Mouse (Mus musculus): Measurements from ENCODE around the gene Carmil1. TPM values are rescaled to one million over a fixed set of nuclear protein-coding genes. Genes with fewer than 3 reads are reported as not detected.

Carmil1 gene
- polyA plus RNA-seq, 1 experiment, result 2.6 TPM

DNA sequence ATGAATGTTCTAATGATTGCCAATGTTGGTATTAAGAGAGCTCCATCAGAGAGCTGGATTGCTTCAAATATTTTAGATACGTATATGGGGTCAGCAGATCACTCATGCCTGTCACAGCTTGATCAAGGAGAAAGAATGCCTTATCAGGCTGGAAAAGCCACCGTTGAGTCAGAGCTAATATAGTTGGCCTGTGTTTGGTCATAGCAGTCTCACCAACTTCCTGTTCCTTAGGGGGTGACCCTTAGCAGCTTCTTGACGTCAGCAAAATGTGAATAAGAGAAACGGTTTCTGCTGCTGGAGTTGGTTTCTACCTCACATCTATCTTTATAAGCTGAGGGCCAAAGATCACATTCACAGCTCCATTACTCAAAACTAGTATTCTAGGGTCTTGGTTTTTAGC, 176.6 kb downstream of the Carmil1 start:
- Histone ChIP-seq H3ac (ENCODE audit: control insufficient read depth, insufficient read length) (no peak overlapping the region), H3K79me2 (ENCODE audit: control insufficient read depth, insufficient read depth) (no peaks in the 10 kb centered on the region), H3K4me3 (no peak overlapping the region), H3K4me2 (ENCODE audit: low read depth) (no peak overlapping the region), H3K36me3 (ENCODE audit: control insufficient read depth, insufficient read depth) (no peaks in the 10 kb centered on the region), H3K27me3 (ENCODE audit: control insufficient read depth, insufficient read depth, insufficient read length) (no peaks in the 10 kb centered on the region)
- TF ChIP-seq MAX (IDR thresholded peaks at IDR 0.05; ENCODE audit: low read depth), result no peak
- no peak for TF ChIP-seq TCF12 (IDR thresholded peaks at IDR 0.05; ENCODE audit: insufficient read depth, poor library complexity, severe bottlenecking)
- no peak for TF ChIP-seq TCF3 (IDR thresholded peaks at IDR 0.05; ENCODE audit: insufficient read length, low read depth)
- no peak for TF ChIP-seq REST (IDR thresholded peaks at IDR 0.05; ENCODE audit: insufficient read depth, insufficient read length)
- no peak for TF ChIP-seq MYOD1 (IDR thresholded peaks at IDR 0.05; ENCODE audit: control insufficient read depth in 1 of 3, insufficient read length in 2 of 3, low read depth in 2 of 3)
- no peak for TF ChIP-seq POLR2AphosphoS2 (IDR thresholded peaks at IDR 0.05; ENCODE audit: insufficient read length, low read depth)
- no peak for TF ChIP-seq POLR2A (IDR thresholded peaks at IDR 0.05; ENCODE audit: insufficient read length, low read depth)
- no peak for TF ChIP-seq USF1 (IDR thresholded peaks at IDR 0.05; ENCODE audit: low read depth)
- TF ChIP-seq E2F4 (IDR thresholded peaks at IDR 0.05; ENCODE audit: insufficient read depth), result no peak
- no peak for TF ChIP-seq CEBPB (IDR thresholded peaks at IDR 0.05; ENCODE audit: insufficient read depth, poor library complexity, severe bottlenecking)
- TF ChIP-seq SRF (IDR thresholded peaks at IDR 0.05; ENCODE audit: control insufficient read depth, insufficient read length, low read depth), result no peak
- no peak for TF ChIP-seq MYOG (IDR thresholded peaks at IDR 0.05; ENCODE audit: control insufficient read depth in 1 of 3, insufficient read depth in 1 of 3, insufficient read length in 2 of 3, low read depth in 2 of 3)

DNA sequence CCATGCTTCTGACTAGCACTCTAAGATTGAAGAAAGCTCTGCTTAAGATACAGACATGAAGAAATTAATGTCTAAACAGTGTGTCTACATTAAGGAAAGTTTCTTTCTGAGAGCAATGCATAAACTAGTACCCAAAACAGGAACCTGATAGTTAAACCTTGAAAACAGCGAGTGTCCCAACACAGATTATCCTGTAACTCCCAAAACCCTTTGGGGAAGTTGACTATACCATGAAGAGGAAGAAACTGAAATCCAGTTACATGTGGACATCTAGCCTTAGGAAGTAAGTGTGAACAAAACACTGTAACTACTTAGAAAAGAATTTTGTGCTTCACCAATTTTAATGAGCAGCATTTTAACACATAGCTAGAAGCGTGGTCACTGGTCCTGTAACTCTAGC, 177.4 kb downstream of the Carmil1 start:
- Histone ChIP-seq H3K79me2 (ENCODE audit: control insufficient read depth, insufficient read depth) (no peaks in the 10 kb centered on the region), H3K4me2 (ENCODE audit: low read depth) (no peak overlapping the region), H3K27me3 (ENCODE audit: control insufficient read depth, insufficient read depth, insufficient read length) (no peaks in the 10 kb centered on the region), H3ac (ENCODE audit: control insufficient read depth, insufficient read length) (no peak overlapping the region), H3K36me3 (ENCODE audit: control insufficient read depth, insufficient read depth) (no peaks in the 10 kb centered on the region), H3K4me3 (no peak overlapping the region)
- TF ChIP-seq USF1 (IDR thresholded peaks at IDR 0.05; ENCODE audit: low read depth), result no peak
- no peak for TF ChIP-seq MAX (IDR thresholded peaks at IDR 0.05; ENCODE audit: low read depth)
- no peak for TF ChIP-seq SRF (IDR thresholded peaks at IDR 0.05; ENCODE audit: control insufficient read depth, insufficient read length, low read depth)
- no peak for TF ChIP-seq TCF3 (IDR thresholded peaks at IDR 0.05; ENCODE audit: insufficient read length, low read depth)
- TF ChIP-seq CEBPB (IDR thresholded peaks at IDR 0.05; ENCODE audit: insufficient read depth, poor library complexity, severe bottlenecking), result no peak
- TF ChIP-seq REST (IDR thresholded peaks at IDR 0.05; ENCODE audit: insufficient read depth, insufficient read length), result no peak
- no peak for TF ChIP-seq POLR2A (IDR thresholded peaks at IDR 0.05; ENCODE audit: insufficient read length, low read depth)
- no peak for TF ChIP-seq MYOD1 (IDR thresholded peaks at IDR 0.05; ENCODE audit: control insufficient read depth in 1 of 3, insufficient read length in 2 of 3, low read depth in 2 of 3)
- no peak for TF ChIP-seq TCF12 (IDR thresholded peaks at IDR 0.05; ENCODE audit: insufficient read depth, poor library complexity, severe bottlenecking)
- TF ChIP-seq POLR2AphosphoS2 (IDR thresholded peaks at IDR 0.05; ENCODE audit: insufficient read length, low read depth), result no peak
- TF ChIP-seq E2F4 (IDR thresholded peaks at IDR 0.05; ENCODE audit: insufficient read depth), result no peak

DNA sequence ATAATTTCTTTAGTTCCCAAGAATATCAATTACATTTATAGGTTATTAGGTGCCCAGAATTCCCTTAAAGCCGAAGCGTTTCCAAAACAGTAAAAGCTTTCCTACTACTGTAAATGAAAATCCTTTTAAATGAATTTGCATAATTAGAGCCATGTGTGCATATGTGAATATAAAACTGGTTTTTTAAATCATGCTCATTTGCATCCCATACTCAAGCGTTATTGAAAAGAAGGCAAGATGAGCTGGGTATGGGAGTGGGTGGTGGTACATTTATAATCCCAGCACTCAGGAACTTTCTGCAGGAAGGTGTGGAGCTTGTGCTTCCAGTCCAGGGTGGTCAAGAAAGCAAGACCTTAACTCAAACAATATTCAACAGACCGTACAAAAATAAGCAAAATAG, 178.3 kb downstream of the Carmil1 start:
- Histone ChIP-seq H3ac (ENCODE audit: control insufficient read depth, insufficient read length) (no peak overlapping the region), H3K36me3 (ENCODE audit: control insufficient read depth, insufficient read depth) (no peaks in the 10 kb centered on the region), H3K4me3 (no peak overlapping the region), H3K79me2 (ENCODE audit: control insufficient read depth, insufficient read depth) (no peaks in the 10 kb centered on the region), H3K4me2 (ENCODE audit: low read depth) (no peak overlapping the region), H3K27me3 (ENCODE audit: control insufficient read depth, insufficient read depth, insufficient read length) (no peaks in the 10 kb centered on the region)
- TF ChIP-seq POLR2AphosphoS2 (IDR thresholded peaks at IDR 0.05; ENCODE audit: insufficient read length, low read depth), result no peak
- no peak for TF ChIP-seq MYOD1 (IDR thresholded peaks at IDR 0.05; ENCODE audit: control insufficient read depth in 1 of 3, insufficient read length in 2 of 3, low read depth in 2 of 3)
- no peak for TF ChIP-seq TCF12 (IDR thresholded peaks at IDR 0.05; ENCODE audit: insufficient read depth, poor library complexity, severe bottlenecking)
- no peak for TF ChIP-seq USF1 (IDR thresholded peaks at IDR 0.05; ENCODE audit: low read depth)
- no peak for TF ChIP-seq MAX (IDR thresholded peaks at IDR 0.05; ENCODE audit: low read depth)
- TF ChIP-seq SRF (IDR thresholded peaks at IDR 0.05; ENCODE audit: control insufficient read depth, insufficient read length, low read depth), result no peak
- TF ChIP-seq E2F4 (IDR thresholded peaks at IDR 0.05; ENCODE audit: insufficient read depth), result no peak

DNA sequence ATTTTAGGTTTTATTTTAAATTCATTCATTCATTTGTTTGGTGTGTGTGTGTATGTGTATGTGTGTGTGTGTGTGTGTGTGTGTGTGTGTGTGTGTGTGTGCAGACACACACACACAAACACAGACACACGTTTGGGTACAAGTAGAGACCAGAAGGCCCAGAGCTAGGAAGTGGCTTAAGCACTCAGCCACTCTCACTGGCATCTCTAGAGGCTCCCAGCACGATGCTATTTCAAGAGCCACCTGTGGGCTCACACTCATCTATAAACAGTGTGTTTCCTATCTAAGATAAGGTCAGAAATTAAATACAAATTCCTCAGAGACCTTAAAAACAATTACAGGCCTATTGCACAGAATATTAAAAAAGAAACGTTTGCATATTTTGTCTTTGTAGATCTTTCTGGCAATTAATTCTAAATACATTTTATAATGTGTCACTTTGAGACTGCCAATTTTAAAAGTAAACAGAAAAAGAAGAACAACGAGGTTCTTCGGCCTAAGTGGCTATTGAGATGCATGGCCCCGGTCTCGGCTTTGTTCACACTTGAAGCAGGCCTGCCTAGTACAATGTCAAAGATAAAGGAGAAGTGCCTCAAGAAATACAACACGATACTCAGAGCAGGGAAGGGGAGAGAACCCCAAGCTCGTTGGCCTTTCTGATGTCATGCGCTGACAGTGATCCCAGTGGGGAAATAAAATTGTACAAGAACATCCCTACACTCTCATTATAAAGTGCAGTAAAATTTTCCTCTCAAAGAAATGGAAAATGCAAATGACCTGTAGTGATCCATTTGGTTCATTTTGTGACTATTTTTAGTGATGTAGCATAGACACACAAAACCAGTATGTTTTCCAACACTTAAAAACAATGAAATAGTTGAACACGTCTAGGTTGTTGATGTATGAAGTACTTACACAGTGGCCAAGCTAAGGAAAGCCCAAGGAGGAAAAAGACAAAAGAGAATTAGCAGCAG, 179.2 kb downstream of the Carmil1 start:
- no peaks in the 10 kb centered on the region for H3K79me2 ChIP-seq (ENCODE audit: control insufficient read depth, insufficient read depth)
- no peaks in the 10 kb centered on the region for H3K27me3 ChIP-seq (ENCODE audit: control insufficient read depth, insufficient read depth, insufficient read length)
- H3K4me3 ChIP-seq, result no peak overlapping the region
- no peaks in the 10 kb centered on the region for H3K36me3 ChIP-seq (ENCODE audit: control insufficient read depth, insufficient read depth)
- TF ChIP-seq SRF (IDR thresholded peaks at IDR 0.05; ENCODE audit: control insufficient read depth, insufficient read length, low read depth) (no peak), MYOD1 (IDR thresholded peaks at IDR 0.05; ENCODE audit: control insufficient read depth in 1 of 3, insufficient read length in 2 of 3, low read depth in 2 of 3) (no peak), USF1 (IDR thresholded peaks at IDR 0.05; ENCODE audit: low read depth) (no peak), E2F4 (IDR thresholded peaks at IDR 0.05; ENCODE audit: insufficient read depth) (no peak), CEBPB (IDR thresholded peaks at IDR 0.05; ENCODE audit: insufficient read depth, poor library complexity, severe bottlenecking) (no peak), POLR2A (IDR thresholded peaks at IDR 0.05; ENCODE audit: insufficient read length, low read depth) (no peak), POLR2AphosphoS2 (IDR thresholded peaks at IDR 0.05; ENCODE audit: insufficient read length, low read depth) (no peak), REST (IDR thresholded peaks at IDR 0.05; ENCODE audit: insufficient read depth, insufficient read length) (no peak)
- no peak overlapping the region for H3K4me2 ChIP-seq (ENCODE audit: low read depth)
- H3ac ChIP-seq (ENCODE audit: control insufficient read depth, insufficient read length), result no peak overlapping the region

Data from myocyte (in vitro differentiated cells).